Mouse (Mus musculus) CH12F3 (cell line): ENCODE results near the gene Morn1.

Experiments
- in situ Hi-C: fragments of 300-500 bp; cut with MboI; formaldehyde crosslinking; loops from 2 replicates; pipeline ENCODE4 v1.14.3; 2020; ENCODE audit warnings: low sequenced_read_pairs

Morn1 gene

GRCm38 (mm10) chr4:155113766-155114410 lies 27.5 kb downstream of the Morn1 start:
- in situ Hi-C loops: no loop called here

GRCm38 (mm10) chr4:155116607-155117006 lies 30.2 kb downstream of the Morn1 start:
- in situ Hi-C loops: no loop called here

- in situ Hi-C loops: no loop called here
Measured at GRCm38 (mm10) chr4:155117396-155117978, 31.1 kb downstream of the Morn1 start.

GRCm38 (mm10) chr4:155118278-155118677 lies 31.9 kb downstream of the Morn1 start:
- in situ Hi-C loops: no loop called here

GRCm38 (mm10) chr4:155120038-155120437 lies 33.7 kb downstream of the Morn1 start:
- in situ Hi-C loops: no loop called here

- in situ Hi-C loops: no loop called here
Measured at GRCm38 (mm10) chr4:155120583-155120982, 34.2 kb downstream of the Morn1 start.

- in situ Hi-C loops: no loop called here
Measured at GRCm38 (mm10) chr4:155121222-155121621, 34.8 kb downstream of the Morn1 start.

GRCm38 (mm10) chr4:155121915-155122443 lies 35.6 kb downstream of the Morn1 start:
- in situ Hi-C loops: no loop called here

GRCm38 (mm10) chr4:155122444-155123040 lies 36.2 kb downstream of the Morn1 start:
- in situ Hi-C loops: no loop called here

GRCm38 (mm10) chr4:155123868-155124534 lies 37.6 kb downstream of the Morn1 start:
- in situ Hi-C loops: no loop called here

- in situ Hi-C loops: no loop called here
Measured at GRCm38 (mm10) chr4:155125310-155125709, 38.9 kb downstream of the Morn1 start.

GRCm38 (mm10) chr4:155126194-155126593 lies 39.8 kb downstream of the Morn1 start:
- in situ Hi-C loops: no loop called here

GRCm38 (mm10) chr4:155126602-155127372 lies 40.4 kb downstream of the Morn1 start:
- in situ Hi-C loops: no loop called here

- in situ Hi-C loops: no loop called here
Measured at GRCm38 (mm10) chr4:155128411-155128810, 42.0 kb downstream of the Morn1 start.

GRCm38 (mm10) chr4:155129132-155129917 lies 42.9 kb downstream of the Morn1 start:
- in situ Hi-C loops: no loop called here

- in situ Hi-C loops: no loop called here
Measured at GRCm38 (mm10) chr4:155129996-155130395, 43.6 kb downstream of the Morn1 start.

GRCm38 (mm10) chr4:155130616-155131015 lies 44.2 kb downstream of the Morn1 start:
- in situ Hi-C loops: no loop called here

- in situ Hi-C loops: no loop called here
Measured at GRCm38 (mm10) chr4:155133188-155133587, 46.8 kb downstream of the Morn1 start.

GRCm38 (mm10) chr4:155133658-155134417 lies 47.5 kb downstream of the Morn1 start:
- in situ Hi-C loops: no loop called here
